Mouse (Mus musculus): Measurements from ENCODE around the gene Gdf9.
A peak's percentile ranks its signal among the peaks of the same experiment; 100 is the strongest.

GRCm38 (mm10) chr11:53430670-53431346 is at the start of gene Gdf9, which contains the start of gene Uqcrq:
- no peak for TF ChIP-seq CTCF (IDR thresholded peaks at IDR 0.05; ENCODE audit: borderline replicate concordance, insufficient read depth, low read depth, low read length)
- peak; percentile 96 for TF ChIP-seq POLR2A (IDR thresholded peaks at IDR 0.05; ENCODE audit: borderline replicate concordance, insufficient read depth, low read length)
